Mouse (Mus musculus) adrenal gland, adult 18-20 months (tissue): Measurements from ENCODE around the gene Hectd4. TPM values are rescaled to one million over a fixed set of nuclear protein-coding genes. Genes with fewer than 3 reads are reported as not detected.

Experiments
- DNase-seq, 2 experiments: peaks; one replicate each; pipeline ENCODE4 v3.0.0; 2021 to 2022; ENCODE audit warnings: low spot score in 2 of 2
- total RNA-seq, 2 experiments: library from RNA; stranded (reverse); gene quantifications; 1 replicate in 1 of 2; 2 replicates in 1 of 2; pipeline ENCODE4 v1.2.3; 2021

Gene Hectd4
- total RNA-seq, 2 experiments from 2014 or later = 17.6 to 20.4 TPM

- no peak for DNase-seq
Observed at GRCm38 (mm10) chr5:121230811-121231210, 10.8 kb downstream of the Hectd4 start.

DNA sequence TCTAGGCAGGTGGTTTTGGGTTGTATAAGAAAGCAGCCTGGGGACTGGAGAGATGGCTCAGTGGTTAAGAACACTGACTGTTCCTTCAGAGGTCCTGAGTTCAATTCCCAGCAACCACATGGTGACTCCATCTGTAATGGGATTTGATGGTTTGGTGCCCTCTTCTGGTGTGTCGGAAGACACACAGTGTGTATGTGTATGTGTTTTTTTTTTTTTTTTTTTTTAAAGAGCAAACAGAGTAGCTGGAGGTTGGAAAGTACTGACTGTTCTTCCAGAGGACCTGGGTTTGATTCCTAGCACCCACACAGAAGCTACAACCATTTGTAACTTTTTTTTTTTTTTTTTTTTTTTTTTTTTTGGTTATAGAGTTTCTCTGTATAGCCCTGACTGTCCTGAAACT lies 12.8 kb downstream of the Hectd4 start:
- DNase-seq = no peak

GRCm38 (mm10) chr5:121233726-121234125 lies 13.7 kb downstream of the Hectd4 start:
- no peak for DNase-seq

DNA sequence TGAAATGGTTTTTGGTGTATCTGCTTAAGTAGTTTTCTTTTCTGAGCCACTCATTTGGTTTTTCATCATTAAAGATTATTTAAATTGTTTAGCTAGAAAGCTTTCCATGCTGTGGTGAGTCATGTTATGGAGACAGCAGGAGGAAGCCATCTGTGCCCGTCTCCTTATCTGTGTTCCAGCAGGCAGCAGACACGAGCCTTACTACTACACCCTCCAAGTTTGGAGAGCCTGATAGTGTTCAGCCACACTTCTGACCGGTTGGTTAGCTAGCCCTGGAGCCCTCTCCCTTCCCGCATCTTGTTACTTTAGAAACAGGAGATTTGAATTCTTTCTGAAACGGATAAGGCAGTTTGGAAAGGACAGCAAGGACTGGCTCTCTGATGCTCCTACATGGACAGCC lies 16.2 kb downstream of the Hectd4 start:
- no peak for DNase-seq

DNA sequence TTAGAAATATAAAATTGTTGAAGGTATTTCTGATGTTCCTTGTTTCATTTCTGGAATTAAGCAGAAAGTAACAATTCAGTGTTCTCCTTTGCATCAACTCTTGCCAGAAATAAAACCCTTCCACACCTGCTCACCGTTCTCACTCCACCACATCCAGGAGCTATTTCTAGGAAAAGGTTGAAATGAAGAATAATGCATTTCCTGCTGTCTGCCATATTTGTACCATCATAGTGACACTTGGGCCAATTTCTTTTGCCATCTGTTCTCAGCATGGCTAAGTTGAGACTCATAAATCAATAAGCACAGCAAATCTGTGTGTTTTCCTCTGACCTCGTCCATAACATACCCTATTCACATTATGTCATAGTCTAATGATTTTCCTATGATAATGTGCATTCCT lies 18.2 kb downstream of the Hectd4 start:
- no peak for DNase-seq

DNA sequence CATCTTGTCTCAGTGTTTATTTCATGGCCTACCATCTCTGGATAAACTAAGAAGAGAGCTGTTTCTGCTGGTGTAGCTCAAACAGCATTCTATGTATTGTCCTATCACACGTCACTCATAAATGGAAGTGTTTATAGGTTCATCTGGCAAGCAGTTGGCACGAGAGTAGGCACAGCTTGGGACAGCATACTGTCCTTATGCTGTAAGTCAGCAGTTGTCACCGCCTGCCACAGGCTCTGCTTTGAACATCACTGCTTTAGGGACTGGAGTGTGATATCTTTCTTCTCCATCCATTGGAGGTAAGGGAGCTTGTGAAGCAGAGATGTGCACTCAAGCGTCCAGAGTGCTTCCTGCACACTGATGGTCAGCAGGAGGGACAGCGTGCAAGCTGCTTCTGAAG lies 19.8 kb downstream of the Hectd4 start:
- no peak for DNase-seq

GRCm38 (mm10) chr5:121241182-121241581 lies 21.2 kb downstream of the Hectd4 start:
- no peak for DNase-seq

DNA sequence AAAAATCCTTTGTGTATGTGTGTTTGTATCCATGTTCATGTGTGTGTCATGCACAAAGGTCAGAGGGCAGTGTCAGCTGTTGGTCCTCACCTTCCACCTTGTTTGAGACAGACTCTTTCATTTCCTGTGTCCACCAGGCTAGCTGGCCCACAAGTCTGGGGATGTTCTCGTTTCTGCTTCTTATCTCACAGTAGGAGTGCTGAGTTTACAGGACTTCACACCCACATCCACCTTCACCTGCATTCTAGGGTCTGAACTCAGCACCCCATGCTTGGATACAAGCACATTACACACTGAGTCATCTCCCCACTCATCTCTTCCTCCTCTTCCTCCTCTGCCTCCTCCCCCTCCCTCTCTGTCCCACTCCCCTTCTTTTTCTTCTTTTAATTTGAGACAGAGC lies 22.2 kb downstream of the Hectd4 start:
- no peak for DNase-seq

DNA sequence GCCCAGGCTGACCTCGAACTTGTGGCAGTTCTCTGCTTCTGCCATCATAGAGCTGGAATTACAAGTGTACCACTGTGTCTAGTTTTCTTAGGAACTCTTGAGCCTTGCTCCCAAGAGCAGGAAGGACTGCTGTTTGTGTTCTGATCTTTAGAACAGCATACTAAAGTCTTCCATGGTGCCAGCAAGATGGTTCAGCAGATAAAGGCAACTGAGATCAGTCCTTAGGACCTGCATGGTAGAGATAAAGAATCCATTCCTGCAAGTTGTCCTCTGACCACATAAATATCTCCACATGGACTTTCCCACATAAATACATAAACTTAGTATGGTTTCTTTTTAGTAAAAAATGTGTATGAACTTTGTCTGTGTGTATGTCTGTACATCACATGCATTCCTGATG lies 22.7 kb downstream of the Hectd4 start:
- no peak for DNase-seq

- no peak for DNase-seq
Observed at GRCm38 (mm10) chr5:121243676-121244364, 23.8 kb downstream of the Hectd4 start.

GRCm38 (mm10) chr5:121244365-121244731 lies 24.3 kb downstream of the Hectd4 start:
- no peak for DNase-seq

DNA sequence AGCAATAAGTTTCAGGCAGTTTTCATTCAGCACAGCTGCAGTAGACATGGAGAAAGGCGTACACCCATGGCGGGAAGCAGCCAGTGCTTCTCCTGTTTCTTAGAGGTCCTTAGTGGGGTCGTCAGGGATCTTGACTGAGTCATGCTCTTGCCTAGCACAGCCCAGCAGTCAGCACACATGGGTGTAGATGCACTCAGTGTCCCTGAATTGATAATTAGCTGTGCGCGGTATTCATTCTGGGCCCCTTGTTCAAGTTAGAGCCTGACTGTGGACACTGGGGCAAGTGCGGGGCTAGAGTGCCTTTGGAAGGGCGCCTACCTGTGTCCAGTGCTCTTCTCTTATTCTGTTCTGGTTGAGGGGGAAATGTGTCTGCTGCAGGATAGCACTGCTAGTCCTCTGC lies 25.2 kb downstream of the Hectd4 start:
- DNase-seq = no peak

GRCm38 (mm10) chr5:121248766-121249394 lies 28.9 kb downstream of the Hectd4 start:
- no peak for DNase-seq

DNA sequence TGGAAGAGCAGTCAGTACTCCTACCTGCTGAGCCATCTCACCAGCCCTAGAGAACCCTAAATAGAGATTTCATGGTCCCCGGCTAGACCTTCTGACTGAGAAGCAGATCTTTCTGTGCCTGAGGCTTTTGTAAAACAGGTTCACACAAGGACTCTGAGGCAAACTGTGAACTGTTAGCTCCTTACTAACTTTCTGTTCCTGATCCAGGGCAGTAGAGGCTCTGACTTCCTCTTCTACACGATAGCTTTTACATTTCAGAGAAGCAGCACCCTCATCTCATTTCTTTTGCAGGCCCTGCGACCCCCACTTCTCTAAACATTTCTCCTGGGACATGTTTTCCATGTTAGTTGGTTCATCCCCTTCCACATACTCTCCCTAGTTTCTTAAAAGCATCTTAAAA lies 29.7 kb downstream of the Hectd4 start:
- DNase-seq = no peak

DNA sequence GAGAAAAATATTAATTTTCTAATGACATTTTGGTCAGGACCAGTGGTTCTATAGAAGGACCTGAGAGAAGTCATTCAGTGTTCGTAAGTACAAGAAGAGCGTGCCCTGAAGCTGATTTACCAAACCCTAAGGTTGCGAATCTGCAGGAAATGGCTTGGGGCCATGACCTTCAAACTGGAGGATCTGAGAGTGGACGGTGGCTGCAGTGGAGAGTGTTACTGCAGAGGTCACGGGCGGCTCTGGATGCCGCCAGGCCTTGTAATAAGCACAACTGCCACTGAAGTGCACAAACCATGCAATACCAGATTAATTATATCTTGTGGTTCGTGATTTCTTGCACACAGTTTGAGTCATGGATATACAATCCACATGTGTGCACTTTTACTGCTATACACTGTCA lies 31.8 kb downstream of the Hectd4 start:
- peak; percentile 36 to 57 for DNase-seq

- no peak for DNase-seq
Observed at GRCm38 (mm10) chr5:121253816-121254497, 33.9 kb downstream of the Hectd4 start.

- no peak for DNase-seq
Observed at GRCm38 (mm10) chr5:121254977-121255376, 35.0 kb downstream of the Hectd4 start.

DNA sequence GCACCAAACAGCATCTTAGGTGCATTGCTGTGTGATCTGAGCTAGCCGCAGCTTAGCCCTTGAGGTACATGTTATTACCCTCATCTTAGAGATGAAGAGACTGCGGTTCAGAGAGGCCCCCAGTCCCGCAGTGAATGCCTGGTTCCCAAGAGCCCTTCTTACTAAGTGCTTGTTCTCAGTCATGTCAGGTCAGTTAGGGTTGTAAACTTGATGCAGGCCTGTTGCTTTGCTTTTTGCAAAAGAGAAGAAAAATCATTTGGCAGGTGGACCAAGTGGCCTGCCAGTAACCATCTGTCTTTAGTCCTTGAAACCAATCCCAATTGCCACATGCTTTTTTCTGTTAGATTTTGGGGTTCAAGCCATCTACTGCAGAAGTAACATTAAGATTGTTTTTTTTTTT lies 41.8 kb downstream of the Hectd4 start:
- DNase-seq = no peak

GRCm38 (mm10) chr5:121262415-121262814 lies 42.4 kb downstream of the Hectd4 start:
- DNase-seq = no peak

- DNase-seq = no peak
Observed at GRCm38 (mm10) chr5:121264593-121264992, 44.6 kb downstream of the Hectd4 start.

GRCm38 (mm10) chr5:121266741-121267382 lies 46.8 kb downstream of the Hectd4 start:
- DNase-seq = peak; percentile 31 to 36

DNA sequence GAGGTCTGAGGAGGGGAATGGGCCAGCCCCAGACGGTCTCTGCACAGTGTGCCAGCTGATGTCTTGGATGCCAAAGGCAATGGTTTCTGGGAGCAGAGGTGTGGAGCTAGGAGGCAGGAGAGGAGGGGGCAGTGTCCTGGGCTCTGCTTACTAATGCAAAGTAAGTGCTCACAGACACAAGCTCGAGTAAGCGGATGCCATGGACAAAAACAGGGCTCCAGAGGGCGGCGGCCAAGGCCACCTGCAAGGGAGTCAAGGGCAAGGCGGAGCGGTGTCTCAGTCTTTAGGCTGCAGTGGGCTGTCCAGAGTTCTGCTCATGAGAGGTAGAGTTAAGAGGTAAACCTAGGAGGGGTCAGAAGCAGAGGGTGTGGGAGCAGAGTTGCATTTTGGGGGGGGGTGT lies 51.0 kb downstream of the Hectd4 start:
- DNase-seq = no peak
